Mouse (Mus musculus): ENCODE results near the gene Gm30302.

GRCm38 (mm10) chr13:49846751-49847150 lies 48.0 kb upstream of the Gm30302 start:
- TF ChIP-seq CTCF (conservative IDR thresholded peaks at IDR 0.05; ENCODE audit: low read length) (no peak), NANOG (IDR thresholded peaks at IDR 0.05; ENCODE audit: borderline replicate concordance, low read length) (no peak)

All from E14TG2a.4 (cell line).